Mouse (Mus musculus) right cerebral cortex, postnatal 25 days (tissue): Measurements from ENCODE around the gene Rptor.

ENCODE experiments used
- DNase-seq: peaks from one replicate; pipeline ENCODE4 v3.0.0; 2022

The Rptor gene

GRCm38 (mm10) chr11:119745333-119745732 is 142.6 kb downstream of the Rptor start:
- DNase-seq = no peak

- no peak for DNase-seq
Observed at GRCm38 (mm10) chr11:119754459-119754858, 151.8 kb downstream of the Rptor start.

- no peak for DNase-seq
Observed at GRCm38 (mm10) chr11:119758214-119758613, 155.5 kb downstream of the Rptor start.

- no peak for DNase-seq
Observed at GRCm38 (mm10) chr11:119758705-119759327, 156.1 kb downstream of the Rptor start.

GRCm38 (mm10) chr11:119762911-119763310 is 160.2 kb downstream of the Rptor start:
- no peak for DNase-seq

GRCm38 (mm10) chr11:119766023-119766422 is 163.3 kb downstream of the Rptor start:
- DNase-seq = no peak

GRCm38 (mm10) chr11:119766782-119767459 is 164.2 kb downstream of the Rptor start:
- no peak for DNase-seq

GRCm38 (mm10) chr11:119767525-119767924 is 164.8 kb downstream of the Rptor start:
- DNase-seq = no peak

GRCm38 (mm10) chr11:119768511-119768910 is 165.8 kb downstream of the Rptor start:
- DNase-seq = no peak

GRCm38 (mm10) chr11:119769666-119770065 is 167.0 kb downstream of the Rptor start:
- DNase-seq = no peak

- no peak for DNase-seq
Observed at GRCm38 (mm10) chr11:119770985-119771384, 168.3 kb downstream of the Rptor start.

GRCm38 (mm10) chr11:119772896-119773295 is 170.2 kb downstream of the Rptor start:
- no peak for DNase-seq

- DNase-seq = no peak
Observed at GRCm38 (mm10) chr11:119775076-119775760, 172.5 kb downstream of the Rptor start.

GRCm38 (mm10) chr11:119777236-119777635 is 174.5 kb downstream of the Rptor start:
- DNase-seq = no peak

GRCm38 (mm10) chr11:119777872-119778271 is 175.2 kb downstream of the Rptor start:
- DNase-seq = no peak

GRCm38 (mm10) chr11:119780290-119780689 is 177.6 kb downstream of the Rptor start:
- no peak for DNase-seq

GRCm38 (mm10) chr11:119781165-119781564 is 178.5 kb downstream of the Rptor start:
- no peak for DNase-seq

- DNase-seq = no peak
Observed at GRCm38 (mm10) chr11:119781726-119782125, 179.0 kb downstream of the Rptor start.

- no peak for DNase-seq
Observed at GRCm38 (mm10) chr11:119783653-119784052, 180.9 kb downstream of the Rptor start.

GRCm38 (mm10) chr11:119784672-119785341 is 182.1 kb downstream of the Rptor start:
- DNase-seq = no peak

GRCm38 (mm10) chr11:119785661-119786384 is 183.1 kb downstream of the Rptor start:
- no peak for DNase-seq

- DNase-seq = no peak
Observed at GRCm38 (mm10) chr11:119786385-119786880, 183.7 kb downstream of the Rptor start.

GRCm38 (mm10) chr11:119788488-119788887 is 185.8 kb downstream of the Rptor start:
- no peak for DNase-seq
